Mouse (Mus musculus): Measurements from ENCODE around the gene Commd6. TPM values are rescaled to one million over a fixed set of nuclear protein-coding genes. Genes with fewer than 3 reads are reported as not detected.

The Commd6 gene
- 10 to 100 TPM; 52.7 to 53.5 TPM for total RNA-seq (2023)

DNA sequence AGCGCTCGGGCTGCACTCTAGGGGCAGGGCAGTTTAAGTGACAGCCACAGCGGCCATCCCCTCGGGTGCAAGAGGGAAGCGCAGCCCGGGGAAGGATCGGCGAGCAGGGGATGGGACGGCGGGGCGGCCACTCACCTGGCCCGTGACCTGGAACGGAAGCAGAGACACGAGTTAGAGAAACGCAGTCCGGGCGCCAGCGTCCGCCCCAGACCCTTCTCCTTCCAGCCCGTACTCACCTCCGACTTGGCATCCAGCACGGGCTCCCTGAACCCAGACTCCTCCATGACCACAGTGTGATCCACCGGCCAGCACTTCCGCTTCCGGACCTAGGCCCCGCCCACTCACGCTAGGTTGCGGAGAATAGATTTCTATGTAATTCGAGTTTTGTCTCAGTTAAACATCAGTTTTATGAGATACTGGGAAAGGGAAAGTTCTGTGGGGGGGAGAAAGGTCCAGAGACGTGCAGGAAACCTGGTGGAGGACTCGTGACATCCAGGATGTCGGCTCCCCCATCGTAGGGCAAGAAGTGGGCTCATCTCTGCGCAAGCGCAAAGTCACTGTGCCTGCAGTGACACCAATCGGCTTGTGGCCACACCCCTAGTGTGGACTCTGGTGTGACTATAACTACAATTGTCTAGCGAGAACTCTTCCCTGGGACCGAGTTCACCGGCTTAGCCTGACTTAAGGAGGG, at the start of gene Commd6:
Gene Commd6 (minus strand): TSS at position 534 of the 691 bp plus-strand sequence.

GRCm38 (mm10) chr14:101653581-101654525, 13.4 kb upstream of the Commd6 start, which contains the start of gene Uchl3:
Uchl3 (plus strand) TSS chr14:101653967.

GRCm38 (mm10) chr14:101608519-101609368, 31.7 kb downstream of the Commd6 start, which contains the start of gene Tbc1d4:
Tbc1d4 (minus strand) TSS chr14:101609191.

Other genes with a start within 250 kb of the Commd6 start
- under 1 TPM in 1 of 2 experiments, not detected in 1; 0.38 TPM for gene Tbc1d4, start 31.5 kb downstream of the Commd6 start, total RNA-seq (2023)
- 10 to 100 TPM; 50.4 to 61.1 TPM for gene Uchl3, start 13.3 kb upstream of the Commd6 start, total RNA-seq (2023)
- not detected for gene Gm9922, start 89.1 kb upstream of the Commd6 start, total RNA-seq (2023)
- 1 to 10 TPM in 1 of 2 experiments, under 1 TPM in 1; 0.56 to 4.6 TPM for gene Lmo7, start 89.3 kb upstream of the Commd6 start, total RNA-seq (2023)

All from B cell, adult 67 days (primary cell).